Mouse (Mus musculus): ENCODE data around the gene Rap1b. TPM values are rescaled to one million over a fixed set of nuclear protein-coding genes. Genes with fewer than 3 reads are reported as not detected.

Rap1b gene
- polyA plus RNA-seq (2017; shearing (Covaris generic)), result 10 to 100 TPM; 58.0 to 90.0 TPM

GRCm38 (mm10) chr10:117845597-117846259 lies at the start of gene Rap1b:
TSS of gene Rap1b (minus strand) at chr10:117846035.
- ATAC-seq, result peak; percentile 71

GRCm38 (mm10) chr10:117895186-117895585 lies 49.4 kb upstream of the Rap1b start:
- no peak for ATAC-seq

GRCm38 (mm10) chr10:117894114-117895035 lies 48.5 kb upstream of the Rap1b start:
- ATAC-seq, result peak; percentile 50

- peak; percentile 37 for ATAC-seq
These were observed 47.3 kb upstream of the Rap1b start for GRCm38 (mm10) chr10:117893128-117893527.

GRCm38 (mm10) chr10:117891327-117891726 lies 45.5 kb upstream of the Rap1b start:
- ATAC-seq, result no peak

GRCm38 (mm10) chr10:117888822-117889221 lies 43.0 kb upstream of the Rap1b start:
- peak; percentile 26 for ATAC-seq

- no peak for ATAC-seq
These were observed 39.5 kb upstream of the Rap1b start for GRCm38 (mm10) chr10:117885358-117885757.

GRCm38 (mm10) chr10:117884760-117885159 lies 38.9 kb upstream of the Rap1b start:
- no peak for ATAC-seq

- ATAC-seq, result no peak
These were observed 37.6 kb upstream of the Rap1b start for GRCm38 (mm10) chr10:117883438-117883837.

- ATAC-seq, result no peak
These were observed 32.8 kb upstream of the Rap1b start for GRCm38 (mm10) chr10:117878628-117879027.

- ATAC-seq, result no peak
These were observed 31.0 kb upstream of the Rap1b start for GRCm38 (mm10) chr10:117876801-117877200.

GRCm38 (mm10) chr10:117876400-117876799 lies 30.6 kb upstream of the Rap1b start:
- ATAC-seq, result no peak

GRCm38 (mm10) chr10:117874936-117875335 lies 29.1 kb upstream of the Rap1b start:
- ATAC-seq, result no peak

GRCm38 (mm10) chr10:117873952-117874351 lies 28.1 kb upstream of the Rap1b start:
- peak; percentile 89 for ATAC-seq

- no peak for ATAC-seq
These were observed 26.6 kb upstream of the Rap1b start for GRCm38 (mm10) chr10:117872468-117872867.

GRCm38 (mm10) chr10:117867301-117867700 lies 21.5 kb upstream of the Rap1b start:
- ATAC-seq, result no peak

- ATAC-seq, result no peak
These were observed 20.8 kb upstream of the Rap1b start for GRCm38 (mm10) chr10:117866641-117867040.

- peak; percentile 52 for ATAC-seq
These were observed 18.9 kb upstream of the Rap1b start for GRCm38 (mm10) chr10:117864695-117865094.

- ATAC-seq, result peak; percentile 57
These were observed 18.4 kb upstream of the Rap1b start for GRCm38 (mm10) chr10:117864251-117864650.

GRCm38 (mm10) chr10:117862014-117862580 lies 16.3 kb upstream of the Rap1b start:
- no peak for ATAC-seq

GRCm38 (mm10) chr10:117860958-117861357 lies 15.1 kb upstream of the Rap1b start:
- ATAC-seq, result peak; percentile 72

GRCm38 (mm10) chr10:117860361-117860760 lies 14.5 kb upstream of the Rap1b start:
- no peak for ATAC-seq

GRCm38 (mm10) chr10:117859800-117860199 lies 14.0 kb upstream of the Rap1b start:
- ATAC-seq, result no peak
